Mouse (Mus musculus) induced T-regulatory cell, adult 2 months (primary cell): ENCODE results near the gene Cnpy3.

Source experiments
- DNase-seq: peaks from one replicate; pipeline ENCODE4 v3.0.0-alpha.2; 2012; ENCODE audit warnings: low read depth

The Cnpy3 gene

GRCm38 (mm10) chr17:46714756-46715481 lies 37.1 kb downstream of the Cnpy3 start:
- DNase-seq = no peak

GRCm38 (mm10) chr17:46713849-46714248 lies 38.2 kb downstream of the Cnpy3 start:
- no peak for DNase-seq

- DNase-seq = peak; percentile 67
These were observed 39.6 kb downstream of the Cnpy3 start for GRCm38 (mm10) chr17:46712442-46712841.

GRCm38 (mm10) chr17:46711612-46712271 lies 40.3 kb downstream of the Cnpy3 start:
- DNase-seq = peak; percentile 41

GRCm38 (mm10) chr17:46710959-46711597 lies 40.9 kb downstream of the Cnpy3 start, which contains the start of gene Pex6:
Pex6 (plus strand) TSS chr17:46711463.
- peak; percentile 97 for DNase-seq

GRCm38 (mm10) chr17:46706375-46707089 lies 45.5 kb downstream of the Cnpy3 start:
- no peak for DNase-seq

- DNase-seq = peak; percentile 99
These were observed 46.9 kb downstream of the Cnpy3 start, which contains the start of gene Ppp2r5d for GRCm38 (mm10) chr17:46704887-46705835. Ppp2r5d (minus strand) TSS chr17:46705111.

GRCm38 (mm10) chr17:46703971-46704886 lies 47.8 kb downstream of the Cnpy3 start:
- peak; percentile 63 for DNase-seq

GRCm38 (mm10) chr17:46702506-46702905 lies 49.5 kb downstream of the Cnpy3 start:
- DNase-seq = no peak

- no peak for DNase-seq
These were observed 49.9 kb downstream of the Cnpy3 start for GRCm38 (mm10) chr17:46702100-46702499.

- no peak for DNase-seq
These were observed 50.5 kb downstream of the Cnpy3 start for GRCm38 (mm10) chr17:46701489-46701888.

- DNase-seq = no peak
These were observed 52.1 kb downstream of the Cnpy3 start for GRCm38 (mm10) chr17:46699912-46700311.

GRCm38 (mm10) chr17:46699245-46699644 lies 52.8 kb downstream of the Cnpy3 start:
- no peak for DNase-seq

- no peak for DNase-seq
These were observed 53.5 kb downstream of the Cnpy3 start for GRCm38 (mm10) chr17:46698515-46698914.

- no peak for DNase-seq
These were observed 57.4 kb downstream of the Cnpy3 start for GRCm38 (mm10) chr17:46694517-46695063.

- peak; percentile 48 for DNase-seq
These were observed 60.6 kb downstream of the Cnpy3 start for GRCm38 (mm10) chr17:46691390-46691789.

- no peak for DNase-seq
These were observed 61.3 kb downstream of the Cnpy3 start for GRCm38 (mm10) chr17:46690665-46691064.

GRCm38 (mm10) chr17:46685913-46686312 lies 66.1 kb downstream of the Cnpy3 start:
- DNase-seq = peak; percentile 74
